Comparison of ENCODE assay signal across 8 mouse cellular contexts in the genomic region with DNA sequence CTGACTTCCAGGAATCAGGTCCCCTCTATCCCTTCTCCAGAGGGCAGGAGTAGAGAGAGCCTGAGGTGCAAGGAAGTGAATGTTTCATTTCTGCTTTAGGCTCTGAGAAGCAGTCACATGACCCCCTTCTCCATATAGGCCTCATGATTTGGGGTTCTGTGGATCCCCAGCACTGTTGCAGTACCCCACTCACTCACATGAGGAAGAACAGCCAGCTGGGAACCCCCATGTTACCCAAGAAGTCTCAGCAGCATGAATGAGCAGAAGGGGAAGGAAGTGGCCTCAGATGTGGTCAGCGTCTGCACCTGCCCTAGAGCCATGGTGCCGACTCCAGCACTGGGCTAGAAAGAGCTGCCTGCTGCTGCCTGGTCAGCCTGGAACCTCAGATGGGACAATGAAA. TPM values are rescaled to one million over a fixed set of nuclear protein-coding genes. Genes with fewer than 3 reads are reported as not detected.
DNase-seq lines count a peak whose midpoint lies in the region; ATAC-seq and TF ChIP-seq lines count a peak whose summit lies in the region.

No protein-coding gene starts in this region.

- TF ChIP-seq EP300 in MEL (IDR thresholded peaks at IDR 0.05; ENCODE audit: low read depth in 1 of 2, low read length in 2 of 2): no peak

- TF ChIP-seq CTCF in MEL (IDR thresholded peaks at IDR 0.05 in 2 of 3, conservative IDR thresholded peaks at IDR 0.05 in 1 of 3; ENCODE audit: control insufficient read depth in 1 of 3, insufficient read depth in 1 of 3, low read depth in 2 of 3, low read length in 3 of 3, poor library complexity in 1 of 3, severe bottlenecking in 1 of 3): no peak

- no peaks in the 10 kb centered on the region for H3K79me2 ChIP-seq in MEL (ENCODE audit: control insufficient read depth, insufficient read depth, low read length, poor library complexity)

- peak; percentile 85 for DNase-seq in 416B (ENCODE audit: low read depth)
- no peak for DNase-seq in MEL (ENCODE audit: low read depth, low spot score)
- peak; percentile 21 for DNase-seq in lung, postnatal 14 days
- no peak for DNase-seq in gastrocnemius, postnatal 36 days
- DNase-seq in layer of hippocampus, postnatal 10 days (ENCODE audit: low spot score in 2 of 2): no peak
- DNase-seq in ovary, postnatal 36 days (ENCODE audit: low spot score): no peak

- H3K36me3 ChIP-seq in MEL (ENCODE audit: control insufficient read depth in 1 of 2, insufficient read depth in 2 of 2, low read length in 2 of 2): no peaks in the 10 kb centered on the region
- H3K36me3 ChIP-seq in stomach, embryonic 14.5 days (ENCODE audit: control insufficient read depth, insufficient read depth, low read length): peaks cover 29% of the 10 kb centered on the region

- intact Hi-C loops in gastrocnemius, postnatal 36 days (cut with DNase I): no loop called here

- no peak overlapping the region for H3K9ac ChIP-seq in MEL (ENCODE audit: control insufficient read depth, low read depth, low read length, poor library complexity, severe bottlenecking)
- no peak overlapping the region for H3K9ac ChIP-seq in stomach, embryonic 14.5 days (replicated peaks; ENCODE audit: low read depth, low read length)

- H3K9me3 ChIP-seq in MEL (replicated peaks; ENCODE audit: insufficient read depth, low read length): no peaks in the 10 kb centered on the region
- H3K9me3 ChIP-seq in stomach, embryonic 14.5 days (ENCODE audit: control insufficient read depth, low read depth, low read length): no peaks in the 10 kb centered on the region

- no peaks in the 10 kb centered on the region for H3K27me3 ChIP-seq in MEL (ENCODE audit: control insufficient read depth in 1 of 2, insufficient read depth in 2 of 2, low read length in 2 of 2)
- no peaks in the 10 kb centered on the region for H3K27me3 ChIP-seq in stomach, embryonic 14.5 days (ENCODE audit: control insufficient read depth, insufficient read depth, low read length)

- no peaks in the 10 kb centered on the region for H3K4me1 ChIP-seq in MEL (ENCODE audit: control insufficient read depth in 1 of 2, insufficient read depth in 2 of 2, low read length in 2 of 2)
- H3K4me1 ChIP-seq in stomach, embryonic 14.5 days (ENCODE audit: control insufficient read depth, insufficient read depth, low read length): peaks cover 57% of the 10 kb centered on the region

- no peak overlapping the region for H3K4me3 ChIP-seq in MEL (ENCODE audit: control insufficient read depth in 1 of 2, insufficient read depth in 1 of 2, low read depth in 2 of 2, low read length in 2 of 2)
- no peak overlapping the region for H3K4me3 ChIP-seq in stomach, embryonic 14.5 days (ENCODE audit: low read depth, low read length)

- WGBS in stomach, embryonic 14.5 days: 75% methylated on average over 2 of the region's 2 CpGs

- ATAC-seq in hematopoietic stem cell, adult 5-6 weeks (replicated peaks in 1 of 2; ENCODE audit: insufficient read depth in 1 of 2, low FRiP score in 2 of 2, low TSS enrichment in 1 of 2, low read depth in 1 of 2, poor library complexity in 2 of 2, severe bottlenecking in 2 of 2): peak; percentile 93 to 96
- no peak for ATAC-seq in stomach, embryonic 14.5 days (ENCODE audit: insufficient number of reproducible peaks, insufficient read depth, low FRiP score, low read depth)

- TF ChIP-seq RAD21 in MEL (IDR thresholded peaks at IDR 0.05; ENCODE audit: low read depth, low read length): no peak

- no peak for TF ChIP-seq POLR2A in MEL (IDR thresholded peaks at IDR 0.05; ENCODE audit: control insufficient read depth in 1 of 2, insufficient read depth in 1 of 2, low read depth in 1 of 2, low read length in 2 of 2, poor library complexity in 1 of 2)

- H3K27ac ChIP-seq in MEL (ENCODE audit: control insufficient read depth, low read depth, low read length): no peak overlapping the region
- peak overlapping the region; percentile 78; the same call in 1 of the 2 replicates for H3K27ac ChIP-seq in stomach, embryonic 14.5 days (ENCODE audit: low read length)

- H3K4me2 ChIP-seq in stomach, embryonic 14.5 days (replicated peaks; ENCODE audit: low read depth, low read length): no peak overlapping the region

TF ChIP-seq in MEL, 35 proteins besides CTCF, POLR2A, EP300 and RAD21:
- TF ChIP-seq USF1 (IDR thresholded peaks at IDR 0.05; ENCODE audit: low read depth, low read length) (peak; percentile 53; the same call in 1 of the 2 replicates), UBTF (IDR thresholded peaks at IDR 0.05; ENCODE audit: borderline replicate concordance, insufficient read depth, low read depth, low read length) (no peak)

RNA-seq across cellular contexts. Expression of a gene that starts 23.3 kb away (rescaled TPM):
- not detected in 2 replicates for total RNA-seq in MEL (2012; rRNA removed)
- not detected for polyA plus RNA-seq in MEL (2012; ENCODE audit: insufficient read depth in 1 of 2, insufficient read length in 2 of 2, low read depth in 1 of 2, low replicate concordance in 2 of 2, missing spikeins in 1 of 2)
- total RNA-seq in hematopoietic stem cell, adult 5-6 weeks (2017): not detected in 2 replicates
- 28.9 TPM in 1 of 2 replicates, not detected in the other for polyA plus RNA-seq in stomach, embryonic 14.5 days (2014; fragmentation: Nextera tagmentation; extraction: Ambion mirVana)
- total RNA-seq in gastrocnemius, postnatal 36 days (2021): not detected
- total RNA-seq in layer of hippocampus, postnatal 10 days (2021): not detected

RNA-seq across cellular contexts. Expression of a gene that starts 27.0 kb away (rescaled TPM):
- 4.7 and 5.0 TPM in 2 replicates for total RNA-seq in MEL (2012; rRNA removed)
- 10 to 100 TPM in 1 of 2 experiments, not detected in 1; 11.0 TPM for polyA plus RNA-seq in MEL (2012; ENCODE audit: insufficient read depth in 1 of 2, insufficient read length in 2 of 2, low read depth in 1 of 2, low replicate concordance in 2 of 2, missing spikeins in 1 of 2)
- total RNA-seq in hematopoietic stem cell, adult 5-6 weeks (2017): 12.0 and 20.9 TPM in 2 replicates
- 36.2 and 38.6 TPM in 2 replicates for polyA plus RNA-seq in stomach, embryonic 14.5 days (2014; fragmentation: Nextera tagmentation; extraction: Ambion mirVana)
- 1 to 10 TPM; 8.5 to 9.4 TPM for total RNA-seq in gastrocnemius, postnatal 36 days (2021)
- 100 to 1,000 TPM; 155 to 158 TPM for total RNA-seq in layer of hippocampus, postnatal 10 days (2021)

RNA-seq across cellular contexts. Expression of a gene that starts 34.1 kb away (rescaled TPM):
- total RNA-seq in MEL (2012; rRNA removed): not detected in 2 replicates
- not detected for polyA plus RNA-seq in MEL (2012; ENCODE audit: insufficient read depth in 1 of 2, insufficient read length in 2 of 2, low read depth in 1 of 2, low replicate concordance in 2 of 2, missing spikeins in 1 of 2)
- not detected in 2 replicates for total RNA-seq in hematopoietic stem cell, adult 5-6 weeks (2017)
- 6.6 and 7.5 TPM in 2 replicates for polyA plus RNA-seq in stomach, embryonic 14.5 days (2014; fragmentation: Nextera tagmentation; extraction: Ambion mirVana)
- total RNA-seq in gastrocnemius, postnatal 36 days (2021): not detected
- 1 to 10 TPM in 1 of 2 experiments, not detected in 1; 1.2 TPM for total RNA-seq in layer of hippocampus, postnatal 10 days (2021)

RNA-seq across cellular contexts. Expression of a gene that starts 43.3 kb away (rescaled TPM):
- total RNA-seq in MEL (2012; rRNA removed): not detected in 2 replicates
- under 1 TPM in 1 of 2 experiments, not detected in 1; 0.11 TPM for polyA plus RNA-seq in MEL (2012; ENCODE audit: insufficient read depth in 1 of 2, insufficient read length in 2 of 2, low read depth in 1 of 2, low replicate concordance in 2 of 2, missing spikeins in 1 of 2)
- total RNA-seq in hematopoietic stem cell, adult 5-6 weeks (2017): not detected in 2 replicates
- polyA plus RNA-seq in stomach, embryonic 14.5 days (2014; fragmentation: Nextera tagmentation; extraction: Ambion mirVana): 2.9 and 3.1 TPM in 2 replicates
- 1 to 10 TPM in 1 of 2 experiments, under 1 TPM in 1; 0.79 to 1.2 TPM for total RNA-seq in gastrocnemius, postnatal 36 days (2021)
- total RNA-seq in layer of hippocampus, postnatal 10 days (2021): 1 to 10 TPM; 1.2 to 1.9 TPM

RNA-seq across cellular contexts. Expression of a gene that starts 43.6 kb away (rescaled TPM):
- total RNA-seq in MEL (2012; rRNA removed): 20.3 and 22.5 TPM in 2 replicates
- polyA plus RNA-seq in MEL (2012; ENCODE audit: insufficient read depth in 1 of 2, insufficient read length in 2 of 2, low read depth in 1 of 2, low replicate concordance in 2 of 2, missing spikeins in 1 of 2): 10 to 100 TPM in 1 of 2 experiments, not detected in 1; 50.2 TPM
- total RNA-seq in hematopoietic stem cell, adult 5-6 weeks (2017): 15.8 and 31.2 TPM in 2 replicates
- polyA plus RNA-seq in stomach, embryonic 14.5 days (2014; fragmentation: Nextera tagmentation; extraction: Ambion mirVana): 29.0 and 30.5 TPM in 2 replicates
- total RNA-seq in gastrocnemius, postnatal 36 days (2021): 1 to 10 TPM; 5.9 to 6.2 TPM
- total RNA-seq in layer of hippocampus, postnatal 10 days (2021): 10 to 100 TPM; 19.2 to 19.5 TPM

Comparison
In these comparisons a context has a peak if more than half of its experiments do, and no peak if none do; other contexts are left out.
1. DNase-seq: peak in 416B (single experiment) and lung, postnatal 14 days (single experiment); none in MEL (single experiment), gastrocnemius, postnatal 36 days (0 of 2), layer of hippocampus, postnatal 10 days (0 of 2) and ovary, postnatal 36 days (single experiment).